Mouse (Mus musculus): ENCODE measurements around the gene Tfb1m. TPM values are rescaled to one million over a fixed set of nuclear protein-coding genes. Genes with fewer than 3 reads are reported as not detected.

Tfb1m gene
- polyA plus RNA-seq, 1 experiment from 2014 or later, result 6.2 TPM

- 73% methylated on average over 6 of the region's 6 CpGs for WGBS
- no peaks in the 10 kb centered on the region for H3K9me3 ChIP-seq (ENCODE audit: control insufficient read depth)
- H3K9ac ChIP-seq (ENCODE audit: low read depth, low read length), result no peak overlapping the region
- H3K4me3 ChIP-seq (ENCODE audit: low read depth, low read length), result no peak overlapping the region
- no peak for ATAC-seq
- TF ChIP-seq CTCF (IDR thresholded peaks at IDR 0.05; ENCODE audit: low read depth), result no peak
- H3K4me2 ChIP-seq (replicated peaks; ENCODE audit: low read depth), result no peak overlapping the region
- H3K36me3 ChIP-seq (ENCODE audit: control insufficient read depth, insufficient read depth), result peaks cover 11% of the 10 kb centered on the region; the same call in 1 of the 2 replicates
- no peaks in the 10 kb centered on the region for H3K27me3 ChIP-seq (replicated peaks; ENCODE audit: control insufficient read depth, insufficient read depth, low read length)
- H3K4me1 ChIP-seq (replicated peaks; ENCODE audit: control insufficient read depth, insufficient read depth, low read length), result no peaks in the 10 kb centered on the region
- no peak overlapping the region for H3K27ac ChIP-seq (ENCODE audit: low read depth, low read length)
Observed at GRCm38 (mm10) chr17:3527841-3528471, 29.6 kb downstream of the Tfb1m start.

GRCm38 (mm10) chr17:3520344-3520743, 37.2 kb downstream of the Tfb1m start:
- Histone ChIP-seq H3K9ac (ENCODE audit: low read depth, low read length) (no peak overlapping the region), H3K4me1 (replicated peaks; ENCODE audit: control insufficient read depth, insufficient read depth, low read length) (no peaks in the 10 kb centered on the region), H3K27me3 (replicated peaks; ENCODE audit: control insufficient read depth, insufficient read depth, low read length) (no peaks in the 10 kb centered on the region), H3K36me3 (ENCODE audit: control insufficient read depth, insufficient read depth) (peaks cover 17% of the 10 kb centered on the region; the same call in 1 of the 2 replicates), H3K4me2 (replicated peaks; ENCODE audit: low read depth) (no peak overlapping the region), H3K9me3 (ENCODE audit: control insufficient read depth) (no peaks in the 10 kb centered on the region), H3K27ac (ENCODE audit: low read depth, low read length) (no peak overlapping the region), H3K4me3 (ENCODE audit: low read depth, low read length) (no peak overlapping the region)
- 58% methylated on average over 5 of the region's 5 CpGs for WGBS
- TF ChIP-seq CTCF (IDR thresholded peaks at IDR 0.05; ENCODE audit: low read depth), result no peak
- ATAC-seq, result peak; percentile 78

GRCm38 (mm10) chr17:3516406-3516805, 41.2 kb downstream of the Tfb1m start:
- Histone ChIP-seq H3K27ac (ENCODE audit: low read depth, low read length) (no peak overlapping the region), H3K36me3 (ENCODE audit: control insufficient read depth, insufficient read depth) (peaks cover 17% of the 10 kb centered on the region; the same call in 1 of the 2 replicates), H3K9me3 (ENCODE audit: control insufficient read depth) (no peaks in the 10 kb centered on the region), H3K9ac (ENCODE audit: low read depth, low read length) (no peak overlapping the region), H3K4me2 (replicated peaks; ENCODE audit: low read depth) (no peak overlapping the region), H3K4me3 (ENCODE audit: low read depth, low read length) (no peak overlapping the region), H3K27me3 (replicated peaks; ENCODE audit: control insufficient read depth, insufficient read depth, low read length) (no peaks in the 10 kb centered on the region), H3K4me1 (replicated peaks; ENCODE audit: control insufficient read depth, insufficient read depth, low read length) (no peaks in the 10 kb centered on the region)
- 80% methylated on average over 9 of the region's 9 CpGs for WGBS
- TF ChIP-seq CTCF (IDR thresholded peaks at IDR 0.05; ENCODE audit: low read depth), result no peak
- ATAC-seq, result no peak

GRCm38 (mm10) chr17:3515851-3516250, 41.7 kb downstream of the Tfb1m start:
- no peak for ATAC-seq
- Histone ChIP-seq H3K27me3 (replicated peaks; ENCODE audit: control insufficient read depth, insufficient read depth, low read length) (no peaks in the 10 kb centered on the region), H3K4me1 (replicated peaks; ENCODE audit: control insufficient read depth, insufficient read depth, low read length) (no peaks in the 10 kb centered on the region), H3K9me3 (ENCODE audit: control insufficient read depth) (no peaks in the 10 kb centered on the region), H3K4me2 (replicated peaks; ENCODE audit: low read depth) (no peak overlapping the region), H3K9ac (ENCODE audit: low read depth, low read length) (no peak overlapping the region), H3K4me3 (ENCODE audit: low read depth, low read length) (no peak overlapping the region), H3K36me3 (ENCODE audit: control insufficient read depth, insufficient read depth) (peaks cover 17% of the 10 kb centered on the region; the same call in 1 of the 2 replicates), H3K27ac (ENCODE audit: low read depth, low read length) (no peak overlapping the region)
- no peak for TF ChIP-seq CTCF (IDR thresholded peaks at IDR 0.05; ENCODE audit: low read depth)
- WGBS, result 92% methylated on average over 8 of the region's 8 CpGs

GRCm38 (mm10) chr17:3514316-3514715, 43.3 kb downstream of the Tfb1m start:
- H3K4me1 ChIP-seq (replicated peaks; ENCODE audit: control insufficient read depth, insufficient read depth, low read length), result no peaks in the 10 kb centered on the region
- no peak overlapping the region for H3K4me3 ChIP-seq (ENCODE audit: low read depth, low read length)
- 85% methylated on average over 5 of the region's 5 CpGs for WGBS
- no peak for TF ChIP-seq CTCF (IDR thresholded peaks at IDR 0.05; ENCODE audit: low read depth)
- no peak overlapping the region for H3K27ac ChIP-seq (ENCODE audit: low read depth, low read length)
- no peak for ATAC-seq
- H3K4me2 ChIP-seq (replicated peaks; ENCODE audit: low read depth), result no peak overlapping the region
- H3K27me3 ChIP-seq (replicated peaks; ENCODE audit: control insufficient read depth, insufficient read depth, low read length), result no peaks in the 10 kb centered on the region
- no peak overlapping the region for H3K9ac ChIP-seq (ENCODE audit: low read depth, low read length)
- peaks cover 17% of the 10 kb centered on the region; the same call in 1 of the 2 replicates for H3K36me3 ChIP-seq (ENCODE audit: control insufficient read depth, insufficient read depth)
- no peaks in the 10 kb centered on the region for H3K9me3 ChIP-seq (ENCODE audit: control insufficient read depth)

- peak; percentile 96 for TF ChIP-seq CTCF (IDR thresholded peaks at IDR 0.05; ENCODE audit: low read depth)
- WGBS, result 21% methylated on average over 1 of the region's 1 CpGs
- Histone ChIP-seq H3K27me3 (replicated peaks; ENCODE audit: control insufficient read depth, insufficient read depth, low read length) (no peaks in the 10 kb centered on the region), H3K36me3 (ENCODE audit: control insufficient read depth, insufficient read depth) (no peaks in the 10 kb centered on the region), H3K9ac (ENCODE audit: low read depth, low read length) (no peak overlapping the region), H3K4me1 (replicated peaks; ENCODE audit: control insufficient read depth, insufficient read depth, low read length) (no peaks in the 10 kb centered on the region), H3K9me3 (ENCODE audit: control insufficient read depth) (no peaks in the 10 kb centered on the region), H3K4me2 (replicated peaks; ENCODE audit: low read depth) (no peak overlapping the region), H3K27ac (ENCODE audit: low read depth, low read length) (no peak overlapping the region), H3K4me3 (ENCODE audit: low read depth, low read length) (no peak overlapping the region)
- peak; percentile 54; the same call in 1 of the 2 replicates for ATAC-seq
Observed at GRCm38 (mm10) chr17:3509841-3510240, 47.7 kb downstream of the Tfb1m start.

All from intestine, postnatal 0 days (tissue).